In the genomic region with DNA sequence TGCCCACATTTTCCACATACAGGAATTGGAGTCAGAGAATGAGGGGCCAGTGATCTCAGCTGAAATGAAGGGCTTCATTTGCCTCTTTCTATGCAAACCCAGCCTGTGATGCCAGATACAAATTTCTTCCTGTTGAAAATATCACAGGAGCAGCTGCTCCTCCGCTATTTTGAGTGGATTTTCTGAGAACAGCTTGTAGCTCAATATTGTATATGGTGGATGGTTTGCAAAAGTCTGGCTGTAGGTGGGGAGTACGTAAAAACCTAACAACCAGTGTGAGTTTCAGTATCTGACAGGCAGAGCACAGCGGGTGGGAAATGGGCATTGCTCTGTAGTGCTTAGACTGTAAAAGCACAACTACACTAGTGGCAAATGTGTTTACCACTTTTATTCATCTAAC, we compare ENCODE assay signal across 12 mouse cellular contexts.
A peak's percentile ranks its signal among the peaks of the same experiment; 100 is the strongest.
DNase-seq lines count a peak whose midpoint lies in the region; ATAC-seq and TF ChIP-seq lines count a peak whose summit lies in the region.
"Had no signal": no experiment of that assay in that cellular context is flagged by ENCODE, and none has a peak within 500 bp of the region (broad histone marks: within the 10 kb centered on the region; RNA-seq: fewer than 3 reads in every experiment).

No protein-coding gene starts in this region.

- TF ChIP-seq POLR2A in olfactory bulb, adult 2 months (IDR thresholded peaks at IDR 0.05; ENCODE audit: insufficient read depth, low read depth, low read length): no peak

- H3K4me3 ChIP-seq in forebrain, postnatal 0 days (ENCODE audit: low read depth, low read length): no peak overlapping the region
- no peak overlapping the region for H3K4me3 ChIP-seq in olfactory bulb, adult 2 months (ENCODE audit: insufficient read depth, low read depth, low read length)
- H3K4me3 ChIP-seq: liver, embryonic 13.5 days; midbrain, embryonic 12.5 days had no signal

- DNase-seq in brain, adult 2 months (ENCODE audit: low read depth, low spot score): peak; percentile 90
- DNase-seq in forebrain, postnatal 0 days: peak; percentile 78
- peak; percentile 6 to 39 for DNase-seq in layer of hippocampus, postnatal 10 days (ENCODE audit: low spot score in 2 of 2)
- DNase-seq in kidney, adult 9 months: no peak
- DNase-seq in cerebellum, postnatal 36 days: no peak
- DNase-seq: kidney, postnatal 4 days; liver, embryonic 13.5 days; lung, postnatal 10 days; thymus, postnatal 25 days had no signal

- H3K27me3 ChIP-seq in forebrain, postnatal 0 days (ENCODE audit: insufficient read depth, low read length): no peaks in the 10 kb centered on the region
- H3K27me3 ChIP-seq: liver, embryonic 13.5 days; midbrain, embryonic 12.5 days had no signal

- no peak overlapping the region for H3K9ac ChIP-seq in forebrain, postnatal 0 days
- H3K9ac ChIP-seq: liver, embryonic 13.5 days; midbrain, embryonic 12.5 days had no signal

- ATAC-seq in forebrain, postnatal 0 days: peak; percentile 93
- no peak for ATAC-seq in megakaryocyte-erythroid progenitor cell, adult 5-6 weeks (replicated peaks; ENCODE audit: low FRiP score, low TSS enrichment, poor library complexity, severe bottlenecking)

- H3K4me2 ChIP-seq in forebrain, postnatal 0 days (ENCODE audit: low read depth): no peak overlapping the region
- H3K4me2 ChIP-seq: liver, embryonic 13.5 days; midbrain, embryonic 12.5 days had no signal

- H3K27ac ChIP-seq in forebrain, postnatal 0 days (ENCODE audit: low read depth, low read length): peak overlapping the region; percentile 59
- H3K27ac ChIP-seq in olfactory bulb, adult 2 months (ENCODE audit: insufficient read depth, low read depth, low read length): peak overlapping the region; percentile 79
- H3K27ac ChIP-seq: liver, embryonic 13.5 days; midbrain, embryonic 12.5 days had no signal

- no peaks in the 10 kb centered on the region for H3K9me3 ChIP-seq in forebrain, postnatal 0 days (ENCODE audit: low read length)
- H3K9me3 ChIP-seq: liver, embryonic 13.5 days; midbrain, embryonic 12.5 days had no signal

- H3K4me1 ChIP-seq in forebrain, postnatal 0 days (ENCODE audit: insufficient read depth): 0 out of 2 replicates have a peak, but pooled peaks cover 5% of the 10 kb centered on the region
- H3K4me1 ChIP-seq in olfactory bulb, adult 2 months (ENCODE audit: control insufficient read depth, insufficient read depth, low read length): no peaks in the 10 kb centered on the region
- H3K4me1 ChIP-seq: liver, embryonic 13.5 days; midbrain, embryonic 12.5 days had no signal

- no peak for TF ChIP-seq CTCF in forebrain, postnatal 0 days (IDR thresholded peaks at IDR 0.05; ENCODE audit: low read depth)
- TF ChIP-seq CTCF in olfactory bulb, adult 2 months (IDR thresholded peaks at IDR 0.05; ENCODE audit: insufficient read depth, low read depth, low read length): no peak

- 49% methylated on average over 3 of the region's 3 CpGs for WGBS in forebrain, postnatal 0 days
- WGBS in olfactory bulb, adult 2 months: 37% methylated on average over 3 of the region's 3 CpGs

- H3K36me3 ChIP-seq in forebrain, postnatal 0 days (ENCODE audit: insufficient read depth): no peaks in the 10 kb centered on the region
- H3K36me3 ChIP-seq: liver, embryonic 13.5 days; midbrain, embryonic 12.5 days had no signal

Comparison
In these comparisons a context has a peak if more than half of its experiments do, and no peak if none do; other contexts are left out.
1. DNase-seq: peak in brain, adult 2 months (single experiment), forebrain, postnatal 0 days (single experiment) and layer of hippocampus, postnatal 10 days (2 of 2); none in kidney, adult 9 months (single experiment) and cerebellum, postnatal 36 days (0 of 2).